Mouse (Mus musculus) embryonic fibroblast, embryonic 13.5 days (primary cell): ENCODE results near the gene Slx4ip.

ENCODE experiments used
- CTCF ChIP-seq: IDR thresholded peaks from 2 replicates; pipeline ENCODE4 v1.5.1; 2011; ENCODE audit warnings: mild to moderate bottlenecking, control low read depth, low read length, moderate library complexity, borderline replicate concordance; ENCODE audit not compliant: insufficient read depth
- POLR2A ChIP-seq: IDR thresholded peaks from 2 replicates; pipeline ENCODE4 v1.6.1; 2011; ENCODE audit warnings: low read depth, mild to moderate bottlenecking, control low read depth, low read length, moderate library complexity

- TF ChIP-seq CTCF (no peak), POLR2A (no peak)
These were observed 195.8 kb downstream of the Slx4ip start for GRCm38 (mm10) chr2:137086621-137087395.
